Comparison of ENCODE assay signal across 8 mouse cellular contexts in genomic region chr15:88840126-88840525, GRCm38 (mm10). TPM values are rescaled to one million over a fixed set of nuclear protein-coding genes. Genes with fewer than 3 reads are reported as not detected.
DNase-seq lines count a peak whose midpoint lies in the region; ATAC-seq and TF ChIP-seq lines count a peak whose summit lies in the region.

No protein-coding gene starts in this region.

- no peak for TF ChIP-seq POLR2A in cortical plate, adult 2 months (IDR thresholded peaks at IDR 0.05; ENCODE audit: extremely low read depth, insufficient read depth, low read length)

- intact Hi-C loops in heart, postnatal 25 days (cut with DNase I) = no loop called here

- WGBS in limb, embryonic 11.5 days = 58% methylated on average over 10 of the region's 10 CpGs
- WGBS in stomach, embryonic 16.5 days = 76% methylated on average over 10 of the region's 10 CpGs

- H3K27ac ChIP-seq in cortical plate, adult 2 months (ENCODE audit: insufficient read depth, low read length) = peak overlapping the region; percentile 95
- peak overlapping the region; percentile 83 for H3K27ac ChIP-seq in limb, embryonic 11.5 days (replicated peaks; ENCODE audit: low read depth, low read length)
- peak overlapping the region; percentile 67 for H3K27ac ChIP-seq in stomach, embryonic 16.5 days (ENCODE audit: low read length)

- H3K4me2 ChIP-seq in limb, embryonic 11.5 days (ENCODE audit: low read depth, severe bottlenecking) = no peak overlapping the region
- H3K4me2 ChIP-seq in stomach, embryonic 16.5 days (ENCODE audit: low read depth, low read length) = no peak overlapping the region

- no peaks in the 10 kb centered on the region for H3K27me3 ChIP-seq in limb, embryonic 11.5 days (ENCODE audit: control insufficient read depth, insufficient read depth, low read length)
- H3K27me3 ChIP-seq in stomach, embryonic 16.5 days (ENCODE audit: control insufficient read depth, insufficient read depth, low read length) = no peaks in the 10 kb centered on the region

- peaks cover 5% of the 10 kb centered on the region for H3K4me1 ChIP-seq in cortical plate, adult 2 months (ENCODE audit: control insufficient read depth, insufficient read depth, low read length)
- peaks cover 32% of the 10 kb centered on the region for H3K4me1 ChIP-seq in limb, embryonic 11.5 days (ENCODE audit: control insufficient read depth, insufficient read depth, low read length)
- peaks cover 16% of the 10 kb centered on the region for H3K4me1 ChIP-seq in stomach, embryonic 16.5 days (ENCODE audit: control insufficient read depth, insufficient read depth, low read length)

- H3K36me3 ChIP-seq in limb, embryonic 11.5 days (ENCODE audit: control insufficient read depth, insufficient read depth, low read length) = no peaks in the 10 kb centered on the region
- no peaks in the 10 kb centered on the region for H3K36me3 ChIP-seq in stomach, embryonic 16.5 days (ENCODE audit: control insufficient read depth, insufficient read depth, low read length)

- ATAC-seq in limb, embryonic 11.5 days (ENCODE audit: insufficient number of reproducible peaks, low FRiP score, low TSS enrichment, low read depth) = no peak
- ATAC-seq in stomach, embryonic 16.5 days (ENCODE audit: insufficient read depth, low FRiP score) = no peak
- no peak for ATAC-seq in erythroid progenitor cell, adult 5-6 weeks (replicated peaks; ENCODE audit: low FRiP score, poor library complexity, severe bottlenecking)

- TF ChIP-seq CTCF in cortical plate, adult 2 months (IDR thresholded peaks at IDR 0.05; ENCODE audit: extremely low read depth, insufficient read depth, low read length) = no peak

- no peak overlapping the region for H3K9ac ChIP-seq in limb, embryonic 11.5 days (ENCODE audit: low read length)
- H3K9ac ChIP-seq in stomach, embryonic 16.5 days (ENCODE audit: low read length) = no peak overlapping the region

- no peak overlapping the region for H3K4me3 ChIP-seq in cortical plate, adult 2 months (ENCODE audit: insufficient read depth, low read length)
- H3K4me3 ChIP-seq in limb, embryonic 11.5 days (ENCODE audit: low read depth, low read length) = no peak overlapping the region
- H3K4me3 ChIP-seq in stomach, embryonic 16.5 days (replicated peaks; ENCODE audit: low read length) = no peak overlapping the region

- DNase-seq in layer of hippocampus, adult 11-12 months (ENCODE audit: low spot score) = peak; percentile 54
- DNase-seq in layer of hippocampus, adult 8-10 months (ENCODE audit: low spot score in 2 of 2) = no peak
- peak; percentile 77 for DNase-seq in heart, postnatal 25 days (ENCODE audit: low spot score)
- DNase-seq in limb, embryonic 11.5 days (ENCODE audit: low spot score) = peak; percentile 36
- DNase-seq in natural killer cell, adult 2 months (ENCODE audit: low spot score in 2 of 2) = no peak

- no peaks in the 10 kb centered on the region for H3K9me3 ChIP-seq in limb, embryonic 11.5 days (ENCODE audit: control insufficient read depth, low read length)
- H3K9me3 ChIP-seq in stomach, embryonic 16.5 days (replicated peaks; ENCODE audit: control insufficient read depth, low read length) = no peaks in the 10 kb centered on the region

RNA-seq across cellular contexts. Expression of gene Creld2, which starts 20.7 kb away (rescaled TPM):
- total RNA-seq in layer of hippocampus, adult 8-10 months (2022) = 10 to 100 TPM; 15.0 to 35.2 (median 26.0) TPM
- polyA plus RNA-seq in cortical plate, adult 2 months (2012; rRNA removed) = 25.7 and 26.6 TPM in 2 replicates
- total RNA-seq in heart, postnatal 25 days (2021) = 10 to 100 TPM; 24.7 to 27.3 TPM
- 94.3 and 94.9 TPM in 2 replicates for polyA plus RNA-seq in limb, embryonic 11.5 days (2014; fragmentation: Nextera tagmentation; extraction: Ambion mirVana)
- polyA plus RNA-seq in stomach, embryonic 16.5 days (2015; fragmentation: Nextera tagmentation; extraction: Ambion mirVana) = 105 and 128 TPM in 2 replicates
- total RNA-seq in erythroid progenitor cell, adult 5-6 weeks (2015; ENCODE audit: low replicate concordance) = 19.8 and 26.4 TPM in 2 replicates
- total RNA-seq in erythroid progenitor cell, adult 5-6 weeks (2017; ENCODE audit: low replicate concordance) = 24.8 and 41.9 TPM in 2 replicates

RNA-seq across cellular contexts. Expression of gene Alg12, which starts 21.0 kb away (rescaled TPM):
- total RNA-seq in layer of hippocampus, adult 8-10 months (2022) = 10 to 100 TPM; 11.3 to 16.7 (median 14.3) TPM
- 17.0 and 17.5 TPM in 2 replicates for polyA plus RNA-seq in cortical plate, adult 2 months (2012; rRNA removed)
- 10 to 100 TPM; 10.7 TPM for total RNA-seq in heart, postnatal 25 days (2021)
- polyA plus RNA-seq in limb, embryonic 11.5 days (2014; fragmentation: Nextera tagmentation; extraction: Ambion mirVana) = 11.5 and 12.0 TPM in 2 replicates
- polyA plus RNA-seq in stomach, embryonic 16.5 days (2015; fragmentation: Nextera tagmentation; extraction: Ambion mirVana) = 13.1 and 14.0 TPM in 2 replicates
- 5.0 and 5.4 TPM in 2 replicates for total RNA-seq in erythroid progenitor cell, adult 5-6 weeks (2015; ENCODE audit: low replicate concordance)
- total RNA-seq in erythroid progenitor cell, adult 5-6 weeks (2017; ENCODE audit: low replicate concordance) = 1.2 and 2.4 TPM in 2 replicates

RNA-seq across cellular contexts. Expression of gene Pim3, which starts 21.9 kb away (rescaled TPM):
- 10 to 100 TPM; 32.4 to 44.2 (median 38.4) TPM for total RNA-seq in layer of hippocampus, adult 8-10 months (2022)
- 14.2 and 16.7 TPM in 2 replicates for polyA plus RNA-seq in cortical plate, adult 2 months (2012; rRNA removed)
- 10 to 100 TPM; 86.8 to 98.2 TPM for total RNA-seq in heart, postnatal 25 days (2021)
- 34.5 and 43.9 TPM in 2 replicates for polyA plus RNA-seq in limb, embryonic 11.5 days (2014; fragmentation: Nextera tagmentation; extraction: Ambion mirVana)
- polyA plus RNA-seq in stomach, embryonic 16.5 days (2015; fragmentation: Nextera tagmentation; extraction: Ambion mirVana) = 58.3 and 59.0 TPM in 2 replicates
- 0.72 and 1.3 TPM in 2 replicates for total RNA-seq in erythroid progenitor cell, adult 5-6 weeks (2015; ENCODE audit: low replicate concordance)
- total RNA-seq in erythroid progenitor cell, adult 5-6 weeks (2017; ENCODE audit: low replicate concordance) = 0.68 and 1.5 TPM in 2 replicates

Comparison
In these comparisons a context has a peak if more than half of its experiments do, and no peak if none do; other contexts are left out.
1. DNase-seq: peak in layer of hippocampus, adult 11-12 months (single experiment), heart, postnatal 25 days (single experiment) and limb, embryonic 11.5 days (single experiment); none in layer of hippocampus, adult 8-10 months (0 of 2) and natural killer cell, adult 2 months (0 of 2).
2. RNA of gene Pim3, which starts 21.9 kb away (total RNA-seq): 86.8 to 98.2 TPM in heart, postnatal 25 days and 32.4 to 44.2 TPM in layer of hippocampus, adult 8-10 months; 0.68 to 1.5 TPM in erythroid progenitor cell, adult 5-6 weeks; every median in the first group is over 10 times any median in the second.
3. Peak in every context shown above with its lines, with median percentiles within 50 percentile points of each other: H3K27ac ChIP-seq.